Mouse (Mus musculus) CH12.LX (cell line): ENCODE measurements at regions not wholly inside any gene's neighbourhood (a gene's known extent, or its start where the extent isn't known, plus 50 kb on each side); places are given as distances from the start of the nearest gene placed in this dataset.

Experiments
- DNase-seq: peaks from one replicate; pipeline ENCODE4 v3.0.0-alpha.2; 2013; ENCODE audit errors: extremely low read depth
- H3K27ac ChIP-seq: 2 replicates; pipeline ENCODE4 v1.5.1; 2012; ENCODE audit warnings: low read depth, mild to moderate bottlenecking, control low read depth, moderate library complexity; ENCODE audit not compliant: insufficient read depth
- H3K27me3 ChIP-seq: replicated peaks from 2 replicates; pipeline ENCODE3; 2012; ENCODE audit warnings: inconsistent platforms
- H3K36me3 ChIP-seq, 2 experiments: replicated peaks in 1 of 2; 2 replicates each; pipeline versions ENCODE3 to v1.6.1; 2012; ENCODE audit warnings: inconsistent platforms in 1 of 2, low read length in 1 of 2, mild to moderate bottlenecking in 1 of 2, mixed read lengths in 1 of 2, moderate library complexity in 1 of 2; ENCODE audit not compliant: control insufficient read depth in 1 of 2, insufficient read depth in 1 of 2
- H3K4me1 ChIP-seq, 2 experiments: 2 replicates each; pipeline ENCODE4 v1.6.1; 2012; ENCODE audit warnings: inconsistent platforms in 1 of 2, moderate library complexity in 1 of 2; ENCODE audit not compliant: insufficient read depth in 2 of 2, control insufficient read depth in 1 of 2
- H3K4me2 ChIP-seq: 2 replicates; pipeline ENCODE4 v1.6.1; 2012; ENCODE audit warnings: low read depth, mild to moderate bottlenecking, control low read depth; ENCODE audit not compliant: poor library complexity, insufficient read depth, severe bottlenecking
- H3K4me3 ChIP-seq, 3 experiments: fragments of 150-350 bp in 1 of 3; sonication (generic) in 1 of 3; replicated peaks in 1 of 3; 2 replicates each; pipeline versions ENCODE3 to v1.5.1; 2011 to 2012; ENCODE audit warnings: low read depth in 2 of 3, low read length in 2 of 3, mild to moderate bottlenecking in 2 of 3, moderate library complexity in 2 of 3, control low read depth in 1 of 3, improper control_type of control experiment in 1 of 3, inconsistent platforms in 1 of 3, mixed read lengths in 1 of 3; ENCODE audit not compliant: poor library complexity in 1 of 3
- H3K79me2 ChIP-seq: replicated peaks from 2 replicates; pipeline ENCODE4 v1.6.1; 2012; ENCODE audit warnings: mild to moderate bottlenecking, moderate library complexity; ENCODE audit not compliant: control insufficient read depth, poor library complexity, insufficient read depth, severe bottlenecking; ENCODE audit errors: extremely low read depth
- H3K9ac ChIP-seq: 2 replicates; pipeline ENCODE4 v1.6.1; 2012; ENCODE audit warnings: low read depth, mild to moderate bottlenecking, control low read depth, moderate library complexity; ENCODE audit not compliant: insufficient read depth
- H3K9me3 ChIP-seq: replicated peaks from 2 replicates; pipeline ENCODE3; 2012; ENCODE audit warnings: low read length, inconsistent platforms, mixed read lengths
- BHLHE40 ChIP-seq: IDR thresholded peaks from 2 replicates; pipeline ENCODE4 v1.6.1; 2011; ENCODE audit warnings: mild to moderate bottlenecking, low read depth, low read length, improper control_type of control experiment
- CHD1 ChIP-seq: IDR thresholded peaks from 2 replicates; pipeline ENCODE4 v1.6.1; 2012; ENCODE audit warnings: low read depth, low read length, improper control_type of control experiment, inconsistent platforms
- CTCF ChIP-seq, 2 experiments: IDR thresholded peaks in 1 of 2; conservative IDR thresholded peaks in 1 of 2; 2 replicates each; pipeline ENCODE4 v1.5.1; 2011 to 2012; ENCODE audit warnings: low read depth in 2 of 2, low read length in 2 of 2, improper control_type of control experiment in 1 of 2, inconsistent platforms in 1 of 2, mild to moderate bottlenecking in 1 of 2, moderate library complexity in 1 of 2
- E2F4 ChIP-seq: IDR thresholded peaks from 2 replicates; pipeline ENCODE4 v1.6.1; 2011; ENCODE audit warnings: low read depth, low read length, improper control_type of control experiment; ENCODE audit not compliant: insufficient replicate concordance
- ELF1 ChIP-seq: IDR thresholded peaks from 2 replicates; pipeline ENCODE4 v1.6.1; 2014; ENCODE audit warnings: low read depth, mild to moderate bottlenecking, inconsistent platforms, low read length, improper control_type of control experiment
- ETS1 ChIP-seq: conservative IDR thresholded peaks from 2 replicates; pipeline ENCODE4 v1.6.1; 2012; ENCODE audit warnings: low read depth, mild to moderate bottlenecking, inconsistent platforms, low read length, improper control_type of control experiment, moderate library complexity
- HCFC1 ChIP-seq: IDR thresholded peaks from 2 replicates; pipeline ENCODE4 v1.6.1; 2012; ENCODE audit warnings: low read depth, mild to moderate bottlenecking, inconsistent platforms, low read length, improper control_type of control experiment
- IRF4 ChIP-seq: IDR thresholded peaks from 2 replicates; pipeline ENCODE4 v1.6.1; 2014; ENCODE audit warnings: low read depth, mild to moderate bottlenecking, inconsistent platforms, low read length, improper control_type of control experiment
- JUND ChIP-seq: conservative IDR thresholded peaks from 2 replicates; pipeline ENCODE4 v1.6.1; 2011; ENCODE audit warnings: low read depth, low read length, improper control_type of control experiment
- KAT2A ChIP-seq: IDR thresholded peaks from 2 replicates; pipeline ENCODE4 v1.6.1; 2012; ENCODE audit warnings: low read length, improper control_type of control experiment, inconsistent platforms; ENCODE audit not compliant: insufficient replicate concordance
- MAFK ChIP-seq: IDR thresholded peaks from 2 replicates; pipeline ENCODE4 v1.6.1; 2011; ENCODE audit warnings: low read length, improper control_type of control experiment; ENCODE audit not compliant: insufficient replicate concordance
- MAZ ChIP-seq: IDR thresholded peaks from 2 replicates; pipeline ENCODE4 v1.6.1; 2012; ENCODE audit warnings: low read depth, mild to moderate bottlenecking, inconsistent platforms, low read length, improper control_type of control experiment, moderate library complexity
- MEF2A ChIP-seq: IDR thresholded peaks from 2 replicates; pipeline ENCODE4 v1.6.1; 2014; ENCODE audit warnings: low read depth, mild to moderate bottlenecking, inconsistent platforms, low read length, improper control_type of control experiment, borderline replicate concordance
- MXI1 ChIP-seq: IDR thresholded peaks from 2 replicates; pipeline ENCODE4 v1.6.1; 2011; ENCODE audit warnings: mild to moderate bottlenecking, low read depth, low read length, improper control_type of control experiment
- MYC ChIP-seq: IDR thresholded peaks from 2 replicates; pipeline ENCODE4 v1.6.1; 2011; ENCODE audit warnings: low read depth, mild to moderate bottlenecking, improper control_type of control experiment, low read length
- PAX5 ChIP-seq: IDR thresholded peaks from 2 replicates; pipeline ENCODE4 v1.6.1; 2012; ENCODE audit warnings: low read length, inconsistent platforms, mixed read lengths
- POLR2A ChIP-seq: IDR thresholded peaks from 2 replicates; pipeline ENCODE4 v1.6.1; 2011; ENCODE audit warnings: low read depth, mild to moderate bottlenecking, improper control_type of control experiment, low read length
- POLR2AphosphoS2 ChIP-seq: IDR thresholded peaks from 2 replicates; pipeline ENCODE4 v1.6.1; 2011; ENCODE audit warnings: low read depth, low read length, improper control_type of control experiment
- RAD21 ChIP-seq: IDR thresholded peaks from 2 replicates; pipeline ENCODE4 v1.6.1; 2011; ENCODE audit warnings: low read depth, mild to moderate bottlenecking, low read length, improper control_type of control experiment, moderate library complexity
- RCOR1 ChIP-seq: conservative IDR thresholded peaks from 2 replicates; pipeline ENCODE4 v1.6.1; 2012; ENCODE audit warnings: low read depth, mild to moderate bottlenecking, inconsistent platforms, low read length, improper control_type of control experiment
- SMC3 ChIP-seq: IDR thresholded peaks from 2 replicates; pipeline ENCODE4 v1.6.1; 2011; ENCODE audit warnings: low read depth, low read length, improper control_type of control experiment
- TCF12 ChIP-seq: IDR thresholded peaks from 2 replicates; pipeline ENCODE4 v1.6.1; 2014; ENCODE audit warnings: low read depth, mild to moderate bottlenecking, inconsistent platforms, low read length, improper control_type of control experiment
- USF1 ChIP-seq: IDR thresholded peaks from 2 replicates; pipeline ENCODE4 v1.6.1; 2014; ENCODE audit warnings: low read depth, mild to moderate bottlenecking, inconsistent platforms, low read length, improper control_type of control experiment
- USF2 ChIP-seq: conservative IDR thresholded peaks from 2 replicates; pipeline ENCODE4 v1.6.1; 2011; ENCODE audit warnings: low read depth, low read length, improper control_type of control experiment
- ZC3H11A ChIP-seq: IDR thresholded peaks from 2 replicates; pipeline ENCODE4 v1.6.1; 2012; ENCODE audit warnings: low read depth, mild to moderate bottlenecking, inconsistent platforms, low read length, improper control_type of control experiment
- ZKSCAN1 ChIP-seq: IDR thresholded peaks from 2 replicates; pipeline ENCODE4 v1.6.1; 2012; ENCODE audit warnings: low read depth, inconsistent platforms, low read length, improper control_type of control experiment, borderline replicate concordance
- ZMIZ1 ChIP-seq: IDR thresholded peaks from 2 replicates; pipeline ENCODE4 v1.6.1; 2012; ENCODE audit warnings: low read depth, mild to moderate bottlenecking, inconsistent platforms, low read length, improper control_type of control experiment
- ZNF384 ChIP-seq: IDR thresholded peaks from 2 replicates; pipeline ENCODE4 v1.6.1; 2012; ENCODE audit warnings: low read depth, low read length, improper control_type of control experiment, inconsistent platforms
- dilution Hi-C: fragments of 300-500 bp; cut with MboI; formaldehyde crosslinking; loops from 2 replicates; pipeline ENCODE4 v1.14.3; 2020; ENCODE audit warnings: low sequenced_read_pairs; ENCODE audit not compliant: extremely low pct_unique_long_range_greater_than_20kb, extremely low pct_ligation_motif_present
- in situ Hi-C: fragments of 300-500 bp; cut with MboI; formaldehyde crosslinking; loops from 3 replicates; pipeline ENCODE4 v1.14.3; 2019; ENCODE audit warnings: low sequenced_read_pairs, low pct_ligation_motif_present, low pct_unique_long_range_greater_than_20kb, mixed read lengths

- H3K4me2 ChIP-seq = no peak overlapping the region
- H3K27ac ChIP-seq = no peak overlapping the region
- H3K4me1 ChIP-seq = peaks cover 11 to 61% of the 10 kb centered on the region in 2 experiments
- no peak for DNase-seq
- H3K9me3 ChIP-seq = no peaks in the 10 kb centered on the region
- no peaks in the 10 kb centered on the region for H3K27me3 ChIP-seq
- in situ Hi-C loops (no loop called here), dilution Hi-C loops (no loop called here)
- H3K36me3 ChIP-seq = no peaks in the 10 kb centered on the region
- H3K9ac ChIP-seq = no peak overlapping the region
- H3K4me3 ChIP-seq = no peak overlapping the region
- no peaks in the 10 kb centered on the region for H3K79me2 ChIP-seq
- no peak for TF ChIP-seq KAT2A
- no peak for TF ChIP-seq ZKSCAN1
- TF ChIP-seq ELF1 = peak; percentile 42; the same call in 1 of the 2 replicates
- TF ChIP-seq, all 38 proteins: peak for 1
Observed at GRCm38 (mm10) chr1:154097656-154098055, 103.3 kb upstream of the Zfp648 start.

GRCm38 (mm10) chr1:154100556-154100955, 100.4 kb upstream of the Zfp648 start:
- Histone ChIP-seq H3K27ac (no peak overlapping the region), H3K36me3 (no peaks in the 10 kb centered on the region), H3K4me1 (peaks cover 18 to 88% of the 10 kb centered on the region in 2 experiments), H3K4me2 (no peak overlapping the region), H3K9me3 (no peaks in the 10 kb centered on the region), H3K27me3 (no peaks in the 10 kb centered on the region), H3K9ac (no peak overlapping the region), H3K79me2 (no peaks in the 10 kb centered on the region), H3K4me3 (no peak overlapping the region)
- DNase-seq = no peak
- dilution Hi-C loops = no loop called here
- in situ Hi-C loops = no loop called here
- TF ChIP-seq MAFK (no peak), MAZ (no peak), CHD1 (no peak), RCOR1 (no peak), HCFC1 (no peak), USF2 (no peak), BHLHE40 (no peak), ETS1 (no peak), KAT2A (no peak), PAX5 (no peak), MYC (no peak)

- H3K4me2 ChIP-seq = no peak overlapping the region
- H3K9ac ChIP-seq = no peak overlapping the region
- peaks cover 15 to 85% of the 10 kb centered on the region in 2 experiments for H3K4me1 ChIP-seq
- TF ChIP-seq IRF4 = no peak
- no peak for TF ChIP-seq ELF1
- TF ChIP-seq RAD21 = no peak
- no peak for TF ChIP-seq TCF12
- no peak for TF ChIP-seq MXI1
- no peak for TF ChIP-seq POLR2A
- no peak for TF ChIP-seq E2F4
- TF ChIP-seq ZC3H11A = no peak
- no peak for TF ChIP-seq CTCF (conservative IDR thresholded peaks at IDR 0.05 in 1 of 2, IDR thresholded peaks at IDR 0.05 in 1 of 2; ENCODE audit: low read depth in 2 of 2, low read length in 2 of 2)
- no peak for TF ChIP-seq POLR2AphosphoS2
- TF ChIP-seq MEF2A = no peak
- TF ChIP-seq JUND = no peak
- TF ChIP-seq ETS1 = no peak
- TF ChIP-seq MYC = no peak
- no peak for TF ChIP-seq ZNF384
- no peak for TF ChIP-seq SMC3
- TF ChIP-seq ZMIZ1 = no peak
- no peak for TF ChIP-seq USF1
- no peak overlapping the region for H3K27ac ChIP-seq
- no peak for DNase-seq
- no peak overlapping the region for H3K4me3 ChIP-seq
- in situ Hi-C loops = no loop called here
- no peaks in the 10 kb centered on the region for H3K79me2 ChIP-seq
- dilution Hi-C loops = no loop called here
- no peaks in the 10 kb centered on the region for H3K27me3 ChIP-seq
- no peaks in the 10 kb centered on the region for H3K36me3 ChIP-seq
- H3K9me3 ChIP-seq = no peaks in the 10 kb centered on the region
Observed at GRCm38 (mm10) chr1:154101433-154101832, 99.6 kb upstream of the Zfp648 start.
